ENCODE assay signal across 10 mouse cellular contexts in the genomic region with DNA sequence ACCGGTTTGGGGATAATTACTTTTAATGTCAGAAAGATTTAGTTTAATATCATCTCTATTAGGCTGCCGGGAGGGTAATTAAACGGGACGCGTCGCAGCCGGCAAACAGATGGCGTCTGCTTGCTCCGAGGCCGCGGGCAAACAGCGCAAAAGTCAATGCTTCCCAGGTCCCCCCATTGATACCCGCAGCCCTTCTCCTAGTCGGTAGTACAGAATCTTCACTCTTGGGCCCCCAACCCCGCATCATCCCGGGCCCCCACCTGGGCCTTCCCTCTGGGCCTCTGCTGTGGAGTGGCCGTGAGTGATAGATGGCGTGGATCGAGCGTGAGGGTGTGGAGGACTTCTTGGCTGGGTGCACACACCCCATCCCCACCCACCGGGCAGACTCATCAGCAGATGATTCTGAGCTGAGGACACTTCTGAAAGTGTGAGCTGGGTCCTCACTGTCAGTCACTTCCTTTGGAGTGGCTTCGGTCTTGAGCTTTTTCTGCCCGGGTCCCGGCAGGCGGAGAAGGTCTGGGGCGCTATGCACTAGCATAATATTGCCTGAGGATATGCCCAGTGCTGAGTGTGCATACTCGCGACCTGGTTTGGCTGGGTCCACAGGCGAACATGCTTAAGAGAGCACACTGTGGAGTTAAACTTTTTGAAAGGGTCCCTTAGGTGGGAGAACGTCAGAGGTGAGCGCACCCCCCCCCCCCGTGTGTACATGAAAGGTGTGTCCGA. TPM values are rescaled to one million over a fixed set of nuclear protein-coding genes. Genes with fewer than 3 reads are reported as not detected.
DNase-seq lines count a peak whose midpoint lies in the region; ATAC-seq and TF ChIP-seq lines count a peak whose summit lies in the region.
"Had no signal": no experiment of that assay in that cellular context is flagged by ENCODE, and none has a peak within 500 bp of the region (broad histone marks: within the 10 kb centered on the region; RNA-seq: fewer than 3 reads in every experiment).

No protein-coding gene starts in this region.

- H3K36me3 ChIP-seq in heart, embryonic 13.5 days, result no peaks in the 10 kb centered on the region
- no peaks in the 10 kb centered on the region for H3K36me3 ChIP-seq in testis, adult 2 months (ENCODE audit: control insufficient read depth, insufficient read depth, low read length)
- no peaks in the 10 kb centered on the region for H3K36me3 ChIP-seq in limb, embryonic 13.5 days

- H3K27ac ChIP-seq in heart, embryonic 13.5 days (replicated peaks), result no peak overlapping the region
- no peak overlapping the region for H3K27ac ChIP-seq in testis, adult 2 months (ENCODE audit: control insufficient read depth, insufficient read depth, low read depth, low read length)
- no peak overlapping the region for H3K27ac ChIP-seq in limb, embryonic 13.5 days

- no peak for TF ChIP-seq CTCF in testis, adult 2 months (IDR thresholded peaks at IDR 0.05; ENCODE audit: control insufficient read depth, insufficient read depth, insufficient replicate concordance, low read depth, low read length)

- DNase-seq in heart, adult 18-20 months, result no peak
- DNase-seq in testis, postnatal 14 days (ENCODE audit: low spot score), result no peak
- no peak for DNase-seq in gastrocnemius, postnatal 14 days
- no peak for DNase-seq in adrenal gland, adult 2 months
- DNase-seq in left cerebral cortex, adult 8-10 months (ENCODE audit: low spot score in 2 of 2), result no peak
- DNase-seq: cerebellum, postnatal 36 days; heart, postnatal 4 days had no signal

- H3K9me3 ChIP-seq in heart, embryonic 13.5 days, result peaks cover 3% of the 10 kb centered on the region; the same call in 1 of the 2 replicates
- H3K9me3 ChIP-seq in limb, embryonic 13.5 days, result 0 out of 2 replicates have a peak, but pooled peaks cover 3% of the 10 kb centered on the region

- peaks cover 26% of the 10 kb centered on the region for H3K4me1 ChIP-seq in heart, embryonic 13.5 days
- peaks cover 39% of the 10 kb centered on the region for H3K4me1 ChIP-seq in testis, adult 2 months (ENCODE audit: control insufficient read depth, insufficient read depth, low read length)
- peaks cover 29% of the 10 kb centered on the region for H3K4me1 ChIP-seq in limb, embryonic 13.5 days

- no peak for ATAC-seq in heart, embryonic 13.5 days (ENCODE audit: extremely low read depth, insufficient number of reproducible peaks, low FRiP score, low TSS enrichment)
- ATAC-seq in limb, embryonic 13.5 days (ENCODE audit: low FRiP score, low read depth), result no peak

- no peak overlapping the region for H3K9ac ChIP-seq in heart, embryonic 13.5 days
- no peak overlapping the region for H3K9ac ChIP-seq in limb, embryonic 13.5 days

- peak overlapping the region; percentile 32 for H3K4me3 ChIP-seq in heart, embryonic 13.5 days
- H3K4me3 ChIP-seq in testis, adult 2 months (ENCODE audit: control insufficient read depth, low read depth, low read length), result peak overlapping the region; percentile 2; the same call in 1 of the 2 replicates
- peak overlapping the region; percentile 4 for H3K4me3 ChIP-seq in limb, embryonic 13.5 days

- intact Hi-C loops in gastrocnemius, postnatal 14 days (cut with DNase I; ENCODE audit: low total_unique reads), result no loop called here

- 2% methylated on average over 33 of the region's 33 CpGs for whole genome bisulfite sequencing in heart, embryonic 13.5 days
- WGBS in limb, embryonic 13.5 days, result 1% methylated on average over 33 of the region's 33 CpGs

- H3K27me3 ChIP-seq in heart, embryonic 13.5 days (replicated peaks), result peaks cover 99% of the 10 kb centered on the region
- no peaks in the 10 kb centered on the region; the same call in 1 of the 2 replicates for H3K27me3 ChIP-seq in testis, adult 2 months (ENCODE audit: control insufficient read depth, insufficient read depth, low read length)
- H3K27me3 ChIP-seq in limb, embryonic 13.5 days, result peaks cover 99% of the 10 kb centered on the region

- H3K4me2 ChIP-seq in heart, embryonic 13.5 days, result peak overlapping the region; percentile 48
- H3K4me2 ChIP-seq in limb, embryonic 13.5 days (replicated peaks), result peak overlapping the region; percentile 34; the same call in 1 of the 2 replicates

- TF ChIP-seq POLR2A in testis, adult 2 months (IDR thresholded peaks at IDR 0.05; ENCODE audit: control insufficient read depth, low read depth, low read length), result no peak

RNA-seq across cellular contexts. Expression of a gene that starts 3.0 kb away (rescaled TPM):
- polyA plus RNA-seq in heart, embryonic 13.5 days (2015; fragmentation: Nextera tagmentation; extraction: Ambion mirVana), result 0.05 TPM in 1 of 2 replicates, not detected in the other
- total RNA-seq in heart, adult 18-20 months (2021), result under 1 TPM in 1 of 2 experiments, not detected in 1; 0.15 TPM
- polyA plus RNA-seq in testis, adult 2 months (2012; rRNA removed), result 3.8 and 6.3 TPM in 2 replicates
- polyA plus RNA-seq in limb, embryonic 13.5 days (2015; fragmentation: Nextera tagmentation; extraction: Ambion mirVana), result 0.08 TPM in 2 replicates
- under 1 TPM; 0.18 to 0.23 TPM for total RNA-seq in gastrocnemius, postnatal 14 days (2021)
- total RNA-seq in adrenal gland, adult 2 months (2021), result not detected
- polyA plus RNA-seq in adrenal gland, adult 2 months (2012; rRNA removed), result 1.0 and 1.2 TPM in 2 replicates
- total RNA-seq in left cerebral cortex, adult 8-10 months (2022), result 1 to 10 TPM; 1.5 to 3.1 (median 2.1) TPM
